Mouse (Mus musculus) hindbrain, embryonic 11.5 days (tissue): ENCODE measurements at regions not wholly inside any gene's neighbourhood (a gene's known extent, or its start where the extent isn't known, plus 50 kb on each side); places are given as distances from the start of the nearest gene placed in this dataset.

ENCODE experiments used
- ATAC-seq: fragments of 200-750 bp; cut with Nextera tagmentation; 2 replicates; pipeline ENCODE4 v1.8.0; 2017; ENCODE audit warnings: mild to moderate bottlenecking, moderate TSS enrichment, moderate library complexity; ENCODE audit not compliant: low FRiP score
- DNase-seq: peaks from one replicate; pipeline ENCODE4 v3.0.0-alpha.2; 2015; ENCODE audit warnings: low spot score
- H3K27ac ChIP-seq: fragments of 300-500 bp; sonication (generic); 2 replicates; pipeline ENCODE4 v1.5.1; 2014; ENCODE audit warnings: mild to moderate bottlenecking, low read depth, low read length
- H3K27me3 ChIP-seq: fragments of 300-500 bp; sonication (generic); 2 replicates; pipeline ENCODE4 v1.6.1; 2014; ENCODE audit warnings: mild to moderate bottlenecking, low read length, moderate library complexity, mixed read lengths; ENCODE audit not compliant: control insufficient read depth, insufficient read depth
- H3K36me3 ChIP-seq: fragments of 300-500 bp; sonication (generic); 2 replicates; pipeline ENCODE4 v1.6.1; 2014; ENCODE audit warnings: mild to moderate bottlenecking, low read length, moderate library complexity, mixed read lengths; ENCODE audit not compliant: control insufficient read depth, insufficient read depth
- H3K4me1 ChIP-seq: fragments of 300-500 bp; sonication (generic); replicated peaks from 2 replicates; pipeline ENCODE4 v1.6.1; 2014; ENCODE audit warnings: low read length, mixed read lengths; ENCODE audit not compliant: control insufficient read depth, insufficient read depth
- H3K4me2 ChIP-seq: fragments of 300-500 bp; sonication (generic); replicated peaks from 2 replicates; pipeline ENCODE4 v1.6.1; 2014; ENCODE audit warnings: mild to moderate bottlenecking, low read depth, low read length
- H3K4me3 ChIP-seq: fragments of 300-500 bp; sonication (generic); 2 replicates; pipeline ENCODE4 v1.5.1; 2014; ENCODE audit warnings: low read depth, low read length
- H3K9ac ChIP-seq: fragments of 300-500 bp; sonication (generic); 2 replicates; pipeline ENCODE4 v1.6.1; 2014; ENCODE audit warnings: low read depth, low read length
- H3K9me3 ChIP-seq: fragments of 300-500 bp; sonication (generic); 2 replicates; pipeline ENCODE4 v1.6.1; 2016; ENCODE audit warnings: low read length; ENCODE audit not compliant: control insufficient read depth
- WGBS: fragments of 180-500 bp; shearing (Covaris S2); extraction: QIAGEN DNeasy Blood & Tissue Kit; methylation state at CpG from one replicate; pipeline ENCODE4 v1.1.7; 2014; 5-methylcytosine and 5-hydroxymethylcytosine counted together

GRCm38 (mm10) chr7:119333102-119333501 is 126.0 kb downstream of the Gp2 start:
- WGBS: 72% methylated on average over 1 of the region's 1 CpGs
- Histone ChIP-seq H3K4me1 (no peaks in the 10 kb centered on the region), H3K9me3 (no peaks in the 10 kb centered on the region), H3K36me3 (no peaks in the 10 kb centered on the region), H3K4me2 (no peak overlapping the region), H3K9ac (no peak overlapping the region), H3K4me3 (no peak overlapping the region), H3K27ac (no peak overlapping the region), H3K27me3 (no peaks in the 10 kb centered on the region)
- ATAC-seq (no peak), DNase-seq (no peak)

DNA sequence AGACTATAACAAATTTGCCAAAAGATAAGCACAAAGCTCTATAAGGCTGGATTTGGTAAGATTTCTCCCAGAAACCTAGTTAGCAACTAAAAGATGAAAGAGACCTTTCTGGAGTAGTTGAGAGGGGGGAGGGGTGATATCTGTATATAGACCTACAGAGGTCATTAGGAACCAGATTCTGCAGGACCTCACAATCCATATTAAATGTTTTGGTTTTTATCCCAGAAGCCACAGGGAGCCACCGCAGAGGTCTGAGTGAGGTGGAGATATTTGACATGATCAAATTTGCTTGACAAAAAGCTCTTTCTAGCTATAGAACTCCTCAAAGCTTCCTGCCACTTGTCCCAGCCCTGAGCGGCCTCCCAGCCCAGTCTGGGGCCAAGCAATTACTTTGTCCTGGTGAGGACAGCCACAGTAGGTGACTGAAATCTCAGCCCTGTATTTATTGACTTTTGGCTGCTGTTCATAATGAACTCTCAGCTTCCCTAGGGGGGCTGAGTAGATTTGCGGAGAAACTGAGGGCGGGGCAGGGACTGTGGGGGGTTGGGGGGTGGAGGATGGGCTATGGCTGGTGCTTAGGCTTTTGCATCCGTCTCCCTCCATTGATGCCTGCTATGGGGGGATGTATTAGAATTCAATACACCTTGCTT is 128.5 kb downstream of the Gp2 start:
- DNase-seq (peak; percentile 32), ATAC-seq (peak; percentile 81)
- no peaks in the 10 kb centered on the region for H3K4me1 ChIP-seq
- no peaks in the 10 kb centered on the region for H3K36me3 ChIP-seq
- 4% methylated on average over 5 of the region's 5 CpGs for WGBS
- no peaks in the 10 kb centered on the region for H3K27me3 ChIP-seq
- H3K27ac ChIP-seq: no peak overlapping the region
- no peak overlapping the region for H3K4me2 ChIP-seq
- H3K9me3 ChIP-seq: no peaks in the 10 kb centered on the region
- H3K4me3 ChIP-seq: no peak overlapping the region
- no peak overlapping the region for H3K9ac ChIP-seq

DNA sequence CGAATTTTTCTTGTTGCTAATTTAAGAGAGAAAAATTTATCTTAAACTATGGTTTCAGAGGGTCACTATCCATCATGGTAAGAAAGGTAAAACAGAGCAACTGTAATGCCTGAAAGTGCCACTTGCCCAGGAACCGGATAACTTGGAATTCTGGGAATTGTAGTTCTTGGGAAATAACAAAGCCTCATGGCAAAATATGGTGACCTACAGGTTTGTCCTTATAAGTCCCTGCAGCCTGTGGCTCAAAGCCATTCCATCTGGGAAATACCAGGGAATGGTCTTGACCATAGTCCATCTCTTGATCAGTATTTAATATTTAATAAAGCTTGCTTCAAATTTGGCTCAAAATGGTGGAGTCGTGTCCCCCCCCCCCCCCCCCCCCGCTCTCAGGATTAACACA is 111.9 kb upstream of the Gpr139 start:
- ATAC-seq: no peak
- no peak for DNase-seq
- no peaks in the 10 kb centered on the region for H3K27me3 ChIP-seq
- WGBS: 65% methylated on average over 4 of the region's 4 CpGs
- no peaks in the 10 kb centered on the region for H3K9me3 ChIP-seq
- no peak overlapping the region for H3K4me2 ChIP-seq
- no peaks in the 10 kb centered on the region for H3K4me1 ChIP-seq
- H3K9ac ChIP-seq: no peak overlapping the region
- no peak overlapping the region for H3K27ac ChIP-seq
- H3K4me3 ChIP-seq: no peak overlapping the region
- H3K36me3 ChIP-seq: no peaks in the 10 kb centered on the region

- Histone ChIP-seq H3K4me1 (no peaks in the 10 kb centered on the region), H3K4me2 (no peak overlapping the region), H3K9me3 (no peaks in the 10 kb centered on the region), H3K9ac (no peak overlapping the region), H3K27me3 (no peaks in the 10 kb centered on the region), H3K4me3 (no peak overlapping the region), H3K36me3 (no peaks in the 10 kb centered on the region), H3K27ac (no peak overlapping the region)
- WGBS: 85% methylated on average over 2 of the region's 2 CpGs
- no peak for ATAC-seq
- no peak for DNase-seq
These were observed 107.0 kb upstream of the Gpr139 start for GRCm38 (mm10) chr7:119291442-119291841.

- H3K27me3 ChIP-seq: no peaks in the 10 kb centered on the region
- no peaks in the 10 kb centered on the region for H3K4me1 ChIP-seq
- no peak overlapping the region for H3K9ac ChIP-seq
- 91% methylated on average over 5 of the region's 5 CpGs for WGBS
- no peak overlapping the region for H3K27ac ChIP-seq
- DNase-seq (no peak), ATAC-seq (no peak)
- H3K4me2 ChIP-seq: no peak overlapping the region
- no peaks in the 10 kb centered on the region for H3K36me3 ChIP-seq
- no peak overlapping the region for H3K4me3 ChIP-seq
- H3K9me3 ChIP-seq: no peaks in the 10 kb centered on the region
These were observed 100.9 kb upstream of the Gpr139 start for GRCm38 (mm10) chr7:119285290-119285689.

DNA sequence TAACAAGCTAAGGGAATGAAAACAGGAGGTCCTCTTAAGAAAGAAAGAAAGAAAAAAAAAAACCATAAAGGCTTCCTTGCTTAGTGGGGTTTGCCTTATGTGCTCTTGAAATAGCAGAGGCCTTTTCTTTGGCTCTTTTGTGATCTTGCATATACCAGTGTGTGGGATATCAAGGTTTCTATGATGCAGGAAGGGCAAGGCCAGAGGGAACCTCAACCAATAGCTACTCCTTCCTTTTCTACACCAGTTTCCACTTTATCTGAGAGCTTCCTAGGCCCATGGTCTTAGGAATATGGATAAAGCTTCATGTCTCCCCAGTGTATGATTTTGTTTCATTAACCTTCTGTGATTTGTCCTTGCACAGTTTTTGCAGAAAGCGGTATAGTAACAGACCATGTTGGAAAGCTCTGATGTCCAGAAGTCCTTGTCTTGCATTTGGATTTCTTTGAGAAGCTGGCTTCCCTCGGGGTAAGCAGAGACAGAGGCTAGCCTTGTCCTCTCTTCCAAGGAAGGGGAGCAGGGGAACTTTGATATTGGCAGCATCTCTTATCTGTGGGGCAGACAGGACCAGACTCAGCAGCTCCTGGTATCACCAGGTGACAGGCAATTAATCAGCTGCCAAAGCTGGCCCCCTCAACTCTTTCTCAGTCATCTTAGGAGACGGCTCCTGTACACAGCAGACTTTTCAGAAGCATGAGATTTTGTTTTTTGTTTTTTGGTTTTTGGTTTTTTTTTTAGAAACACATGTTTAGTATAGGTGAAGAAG is 95.7 kb upstream of the Gpr139 start:
- no peak overlapping the region for H3K4me2 ChIP-seq
- H3K36me3 ChIP-seq: no peaks in the 10 kb centered on the region
- no peaks in the 10 kb centered on the region for H3K4me1 ChIP-seq
- ATAC-seq: no peak
- no peak overlapping the region for H3K27ac ChIP-seq
- no peaks in the 10 kb centered on the region for H3K9me3 ChIP-seq
- H3K27me3 ChIP-seq: no peaks in the 10 kb centered on the region
- H3K9ac ChIP-seq: no peak overlapping the region
- no peak overlapping the region for H3K4me3 ChIP-seq
- DNase-seq: no peak
- WGBS: 64% methylated on average over 3 of the region's 3 CpGs

DNA sequence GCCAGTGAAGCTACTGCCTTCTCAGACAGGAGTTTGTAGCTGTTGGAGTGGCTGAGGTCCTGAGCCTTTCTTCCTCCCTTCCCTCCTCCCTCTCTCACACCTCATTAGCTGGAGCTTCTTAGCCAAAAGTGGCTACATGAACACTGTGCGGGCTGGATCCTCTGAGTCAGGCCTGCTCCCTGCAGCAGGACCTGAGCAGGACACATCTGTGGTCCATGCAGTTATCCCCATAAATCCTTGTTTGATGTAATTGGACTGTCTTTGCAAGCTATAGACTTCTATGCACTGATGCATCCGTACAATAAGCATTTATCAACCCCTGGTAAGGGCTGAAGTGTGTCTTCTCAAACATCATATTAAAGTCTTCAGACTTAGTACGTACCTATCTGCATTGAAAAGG is 88.2 kb upstream of the Gpr139 start:
- H3K9me3 ChIP-seq: no peaks in the 10 kb centered on the region
- H3K27me3 ChIP-seq: no peaks in the 10 kb centered on the region
- no peak overlapping the region for H3K4me3 ChIP-seq
- DNase-seq (no peak), ATAC-seq (no peak)
- no peaks in the 10 kb centered on the region for H3K4me1 ChIP-seq
- no peaks in the 10 kb centered on the region for H3K36me3 ChIP-seq
- no peak overlapping the region for H3K27ac ChIP-seq
- H3K4me2 ChIP-seq: no peak overlapping the region
- no peak overlapping the region for H3K9ac ChIP-seq
- WGBS: 78% methylated on average over 3 of the region's 3 CpGs

GRCm38 (mm10) chr7:119271427-119271826 is 87.0 kb upstream of the Gpr139 start:
- DNase-seq (no peak), ATAC-seq (no peak)
- Histone ChIP-seq H3K4me3 (no peak overlapping the region), H3K27me3 (no peaks in the 10 kb centered on the region), H3K4me1 (no peaks in the 10 kb centered on the region), H3K27ac (no peak overlapping the region), H3K36me3 (no peaks in the 10 kb centered on the region), H3K4me2 (no peak overlapping the region), H3K9ac (no peak overlapping the region), H3K9me3 (no peaks in the 10 kb centered on the region)
- 95% methylated on average over 1 of the region's 1 CpGs for WGBS

DNA sequence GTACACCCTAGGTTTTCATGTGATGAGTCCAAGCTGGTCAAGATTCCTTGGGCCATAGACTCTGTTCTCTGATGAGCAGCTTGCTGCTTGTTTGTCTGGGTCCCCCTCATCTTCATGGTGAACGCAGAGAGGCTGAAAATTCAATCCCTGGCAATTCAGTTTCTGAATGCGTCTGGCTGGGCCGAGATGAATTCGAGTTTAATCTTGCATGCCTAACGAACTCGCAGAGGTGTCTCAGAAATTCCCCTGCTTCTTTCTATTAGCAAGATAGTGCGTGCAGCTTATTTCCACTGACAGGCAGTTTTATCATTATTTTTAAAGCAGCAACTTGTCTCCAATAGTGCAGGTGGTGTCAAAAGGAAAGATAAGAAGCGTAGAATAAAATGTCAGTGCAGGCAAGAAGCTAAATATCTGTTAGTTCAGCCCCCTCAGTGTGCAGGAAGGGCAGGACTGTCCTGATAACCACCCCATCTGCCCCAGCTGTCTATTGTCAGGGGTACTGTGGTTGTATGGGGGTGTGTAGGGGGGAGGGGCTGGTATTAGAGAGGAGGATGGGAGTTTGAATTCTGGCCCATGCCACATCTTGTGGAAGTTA is 86.5 kb upstream of the Gpr139 start:
- ATAC-seq: no peak
- Histone ChIP-seq H3K36me3 (no peaks in the 10 kb centered on the region), H3K4me2 (no peak overlapping the region), H3K27me3 (no peaks in the 10 kb centered on the region), H3K4me1 (no peaks in the 10 kb centered on the region), H3K9me3 (no peaks in the 10 kb centered on the region), H3K27ac (no peak overlapping the region), H3K9ac (no peak overlapping the region), H3K4me3 (no peak overlapping the region)
- no peak for DNase-seq
- 62% methylated on average over 8 of the region's 8 CpGs for WGBS
